Mouse (Mus musculus): ENCODE measurements around the gene Gm5767. TPM values are rescaled to one million over a fixed set of nuclear protein-coding genes. Genes with fewer than 3 reads are reported as not detected.
A peak's percentile ranks its signal among the peaks of the same experiment; 100 is the strongest.

Gene Gm5767
- polyA plus RNA-seq, 1 experiment = 0.16 TPM

GRCm38 (mm10) chr16:8638131-8638530, 42.4 kb upstream of the Gm5767 start:
- H3K36me3 ChIP-seq (ENCODE audit: control insufficient read depth, insufficient read depth) = peaks cover 11% of the 10 kb centered on the region
- no peaks in the 10 kb centered on the region for H3K27me3 ChIP-seq (ENCODE audit: control insufficient read depth, insufficient read depth, insufficient read length)
- peak overlapping the region; percentile 97 for H3ac ChIP-seq (ENCODE audit: control insufficient read depth, insufficient read length)
- peaks cover 48% of the 10 kb centered on the region for H3K79me2 ChIP-seq (ENCODE audit: control insufficient read depth, insufficient read depth)
- TF ChIP-seq POLR2AphosphoS2 (IDR thresholded peaks at IDR 0.05; ENCODE audit: insufficient read length, low read depth) (no peak), TCF12 (IDR thresholded peaks at IDR 0.05; ENCODE audit: insufficient read depth, poor library complexity, severe bottlenecking) (no peak), POLR2A (IDR thresholded peaks at IDR 0.05; ENCODE audit: insufficient read length, low read depth) (no peak), TCF3 (IDR thresholded peaks at IDR 0.05; ENCODE audit: insufficient read length, low read depth) (no peak)
- peak overlapping the region; percentile 94 for H3K4me3 ChIP-seq
- peak overlapping the region; percentile 96 for H3K4me2 ChIP-seq (ENCODE audit: low read depth)

GRCm38 (mm10) chr16:8639466-8640191, 40.9 kb upstream of the Gm5767 start:
- Histone ChIP-seq H3K36me3 (ENCODE audit: control insufficient read depth, insufficient read depth) (peaks cover 10% of the 10 kb centered on the region), H3K79me2 (ENCODE audit: control insufficient read depth, insufficient read depth) (peaks cover 44% of the 10 kb centered on the region), H3K4me3 (no peak overlapping the region), H3K4me2 (ENCODE audit: low read depth) (no peak overlapping the region), H3ac (ENCODE audit: control insufficient read depth, insufficient read length) (no peak overlapping the region), H3K27me3 (ENCODE audit: control insufficient read depth, insufficient read depth, insufficient read length) (no peaks in the 10 kb centered on the region)
- no peak for TF ChIP-seq POLR2AphosphoS2 (IDR thresholded peaks at IDR 0.05; ENCODE audit: insufficient read length, low read depth)
- TF ChIP-seq USF1 (IDR thresholded peaks at IDR 0.05; ENCODE audit: low read depth) = no peak
- TF ChIP-seq POLR2A (IDR thresholded peaks at IDR 0.05; ENCODE audit: insufficient read length, low read depth) = no peak
- no peak for TF ChIP-seq MYOG (IDR thresholded peaks at IDR 0.05; ENCODE audit: control insufficient read depth in 1 of 3, insufficient read depth in 1 of 3, insufficient read length in 2 of 3, low read depth in 2 of 3)
- no peak for TF ChIP-seq MYOD1 (IDR thresholded peaks at IDR 0.05; ENCODE audit: control insufficient read depth in 1 of 3, insufficient read length in 2 of 3, low read depth in 2 of 3)
- no peak for TF ChIP-seq TCF12 (IDR thresholded peaks at IDR 0.05; ENCODE audit: insufficient read depth, poor library complexity, severe bottlenecking)
- no peak for TF ChIP-seq SRF (IDR thresholded peaks at IDR 0.05; ENCODE audit: control insufficient read depth, insufficient read length, low read depth)
- no peak for TF ChIP-seq REST (IDR thresholded peaks at IDR 0.05; ENCODE audit: insufficient read depth, insufficient read length)
- TF ChIP-seq TCF3 (IDR thresholded peaks at IDR 0.05; ENCODE audit: insufficient read length, low read depth) = no peak
- TF ChIP-seq MAX (IDR thresholded peaks at IDR 0.05; ENCODE audit: low read depth) = no peak
- no peak for TF ChIP-seq E2F4 (IDR thresholded peaks at IDR 0.05; ENCODE audit: insufficient read depth)
- TF ChIP-seq CEBPB (IDR thresholded peaks at IDR 0.05; ENCODE audit: insufficient read depth, poor library complexity, severe bottlenecking) = no peak

- Histone ChIP-seq H3K4me3 (no peak overlapping the region), H3K4me2 (ENCODE audit: low read depth) (no peak overlapping the region), H3ac (ENCODE audit: control insufficient read depth, insufficient read length) (no peak overlapping the region), H3K79me2 (ENCODE audit: control insufficient read depth, insufficient read depth) (peaks cover 14% of the 10 kb centered on the region), H3K36me3 (ENCODE audit: control insufficient read depth, insufficient read depth) (peaks cover 21% of the 10 kb centered on the region), H3K27me3 (ENCODE audit: control insufficient read depth, insufficient read depth, insufficient read length) (no peaks in the 10 kb centered on the region)
- TF ChIP-seq MAX (IDR thresholded peaks at IDR 0.05; ENCODE audit: low read depth) = no peak
- TF ChIP-seq TCF12 (IDR thresholded peaks at IDR 0.05; ENCODE audit: insufficient read depth, poor library complexity, severe bottlenecking) = no peak
- TF ChIP-seq MYOD1 (IDR thresholded peaks at IDR 0.05; ENCODE audit: control insufficient read depth in 1 of 3, insufficient read length in 2 of 3, low read depth in 2 of 3) = no peak
- TF ChIP-seq POLR2A (IDR thresholded peaks at IDR 0.05; ENCODE audit: insufficient read length, low read depth) = no peak
- no peak for TF ChIP-seq POLR2AphosphoS2 (IDR thresholded peaks at IDR 0.05; ENCODE audit: insufficient read length, low read depth)
- no peak for TF ChIP-seq SRF (IDR thresholded peaks at IDR 0.05; ENCODE audit: control insufficient read depth, insufficient read length, low read depth)
- no peak for TF ChIP-seq E2F4 (IDR thresholded peaks at IDR 0.05; ENCODE audit: insufficient read depth)
Observed at GRCm38 (mm10) chr16:8643855-8644254, 36.7 kb upstream of the Gm5767 start.

GRCm38 (mm10) chr16:8645546-8645945, 35.0 kb upstream of the Gm5767 start:
- no peak overlapping the region for H3ac ChIP-seq (ENCODE audit: control insufficient read depth, insufficient read length)
- no peak overlapping the region for H3K4me2 ChIP-seq (ENCODE audit: low read depth)
- H3K36me3 ChIP-seq (ENCODE audit: control insufficient read depth, insufficient read depth) = peaks cover 24% of the 10 kb centered on the region
- peaks cover under 1% of the 10 kb centered on the region for H3K79me2 ChIP-seq (ENCODE audit: control insufficient read depth, insufficient read depth)
- H3K27me3 ChIP-seq (ENCODE audit: control insufficient read depth, insufficient read depth, insufficient read length) = no peaks in the 10 kb centered on the region
- H3K4me3 ChIP-seq = no peak overlapping the region
- no peak for TF ChIP-seq REST (IDR thresholded peaks at IDR 0.05; ENCODE audit: insufficient read depth, insufficient read length)
- TF ChIP-seq E2F4 (IDR thresholded peaks at IDR 0.05; ENCODE audit: insufficient read depth) = no peak
- no peak for TF ChIP-seq MAX (IDR thresholded peaks at IDR 0.05; ENCODE audit: low read depth)
- no peak for TF ChIP-seq TCF12 (IDR thresholded peaks at IDR 0.05; ENCODE audit: insufficient read depth, poor library complexity, severe bottlenecking)
- TF ChIP-seq POLR2A (IDR thresholded peaks at IDR 0.05; ENCODE audit: insufficient read length, low read depth) = no peak
- TF ChIP-seq CEBPB (IDR thresholded peaks at IDR 0.05; ENCODE audit: insufficient read depth, poor library complexity, severe bottlenecking) = no peak
- TF ChIP-seq USF1 (IDR thresholded peaks at IDR 0.05; ENCODE audit: low read depth) = no peak
- TF ChIP-seq MYOD1 (IDR thresholded peaks at IDR 0.05; ENCODE audit: control insufficient read depth in 1 of 3, insufficient read length in 2 of 3, low read depth in 2 of 3) = no peak

- Histone ChIP-seq H3K4me2 (ENCODE audit: low read depth) (no peak overlapping the region), H3K4me3 (no peak overlapping the region), H3K36me3 (ENCODE audit: control insufficient read depth, insufficient read depth) (peaks cover 20% of the 10 kb centered on the region), H3K79me2 (ENCODE audit: control insufficient read depth, insufficient read depth) (no peaks in the 10 kb centered on the region), H3K27me3 (ENCODE audit: control insufficient read depth, insufficient read depth, insufficient read length) (no peaks in the 10 kb centered on the region), H3ac (ENCODE audit: control insufficient read depth, insufficient read length) (no peak overlapping the region)
- TF ChIP-seq POLR2AphosphoS2 (IDR thresholded peaks at IDR 0.05; ENCODE audit: insufficient read length, low read depth) (no peak), E2F4 (IDR thresholded peaks at IDR 0.05; ENCODE audit: insufficient read depth) (no peak), TCF12 (IDR thresholded peaks at IDR 0.05; ENCODE audit: insufficient read depth, poor library complexity, severe bottlenecking) (no peak), MYOD1 (IDR thresholded peaks at IDR 0.05; ENCODE audit: control insufficient read depth in 1 of 3, insufficient read length in 2 of 3, low read depth in 2 of 3) (no peak), CEBPB (IDR thresholded peaks at IDR 0.05; ENCODE audit: insufficient read depth, poor library complexity, severe bottlenecking) (no peak)
Observed at GRCm38 (mm10) chr16:8650007-8650406, 30.6 kb upstream of the Gm5767 start.
